Mouse (Mus musculus) olfactory bulb, adult 2 months (tissue): ENCODE measurements around the gene Fyb2. TPM values are rescaled to one million over a fixed set of nuclear protein-coding genes. Genes with fewer than 3 reads are reported as not detected.

ENCODE experiments used
- H3K27ac ChIP-seq: fragments of 200-500 bp; 2 replicates; pipeline ENCODE4 v1.5.1; 2012; ENCODE audit warnings: low read depth, low read length; ENCODE audit not compliant: insufficient read depth
- H3K4me1 ChIP-seq: fragments of 200-500 bp; 2 replicates; pipeline ENCODE4 v1.6.1; 2012; ENCODE audit warnings: low read length; ENCODE audit not compliant: control insufficient read depth, insufficient read depth
- H3K4me3 ChIP-seq: fragments of 200-500 bp; 2 replicates; pipeline ENCODE4 v1.5.1; 2012; ENCODE audit warnings: mild to moderate bottlenecking, low read depth, low read length, moderate library complexity; ENCODE audit not compliant: insufficient read depth
- CTCF ChIP-seq: fragments of 200-500 bp; IDR thresholded peaks from 2 replicates; pipeline ENCODE4 v1.5.1; 2012; ENCODE audit warnings: low read depth, mild to moderate bottlenecking, low read length, moderate library complexity; ENCODE audit not compliant: insufficient read depth
- POLR2A ChIP-seq: fragments of 200-500 bp; IDR thresholded peaks from 2 replicates; pipeline ENCODE4 v1.6.1; 2012; ENCODE audit warnings: mild to moderate bottlenecking, low read depth, low read length, moderate library complexity; ENCODE audit not compliant: insufficient read depth
- WGBS: fragments of 180-500 bp; shearing (Covaris S2); methylation state at CpG from one replicate; pipeline ENCODE4 v1.1.7; 2018; 5-methylcytosine and 5-hydroxymethylcytosine counted together
- polyA plus RNA-seq: library from polyadenylated mRNA; stranded (reverse); fragments of >200 nt; gene quantifications from 2 replicates; pipeline ENCODE4 v1.2.4, GENCODE M21; 2012; ENCODE audit warnings: low replicate concordance; ENCODE audit not compliant: missing spikeins, insufficient read depth, insufficient read length

The Fyb2 gene
- polyA plus RNA-seq, 1 experiment, result not detected

GRCm38 (mm10) chr4:104934997-104935396 is 21.7 kb downstream of the Fyb2 start:
- Histone ChIP-seq H3K27ac (no peak overlapping the region), H3K4me3 (no peak overlapping the region), H3K4me1 (no peaks in the 10 kb centered on the region)
- 87% methylated on average over 3 of the region's 3 CpGs for WGBS
- TF ChIP-seq CTCF (no peak), POLR2A (no peak)

GRCm38 (mm10) chr4:104935436-104935835 is 22.2 kb downstream of the Fyb2 start:
- 92% methylated on average over 3 of the region's 3 CpGs for WGBS
- Histone ChIP-seq H3K4me3 (no peak overlapping the region), H3K4me1 (no peaks in the 10 kb centered on the region), H3K27ac (no peak overlapping the region)
- no peak for TF ChIP-seq CTCF
- TF ChIP-seq POLR2A, result no peak

GRCm38 (mm10) chr4:104936011-104936410 is 22.8 kb downstream of the Fyb2 start:
- 85% methylated on average over 9 of the region's 9 CpGs for WGBS
- TF ChIP-seq CTCF (no peak), POLR2A (no peak)
- H3K4me3 ChIP-seq, result no peak overlapping the region
- no peak overlapping the region for H3K27ac ChIP-seq
- no peaks in the 10 kb centered on the region for H3K4me1 ChIP-seq

GRCm38 (mm10) chr4:104939535-104939934 is 26.3 kb downstream of the Fyb2 start:
- WGBS, result 92% methylated on average over 6 of the region's 6 CpGs
- no peaks in the 10 kb centered on the region for H3K4me1 ChIP-seq
- TF ChIP-seq CTCF (no peak), POLR2A (no peak)
- no peak overlapping the region for H3K27ac ChIP-seq
- no peak overlapping the region for H3K4me3 ChIP-seq

GRCm38 (mm10) chr4:104941895-104942294 is 28.6 kb downstream of the Fyb2 start:
- Histone ChIP-seq H3K4me3 (no peak overlapping the region), H3K4me1 (no peaks in the 10 kb centered on the region), H3K27ac (no peak overlapping the region)
- 90% methylated on average over 1 of the region's 1 CpGs for WGBS
- TF ChIP-seq POLR2A (no peak), CTCF (no peak)

GRCm38 (mm10) chr4:104944482-104944881 is 31.2 kb downstream of the Fyb2 start:
- Histone ChIP-seq H3K4me3 (no peak overlapping the region), H3K4me1 (no peaks in the 10 kb centered on the region), H3K27ac (no peak overlapping the region)
- WGBS, result 96% methylated on average over 1 of the region's 1 CpGs
- TF ChIP-seq CTCF, result no peak

GRCm38 (mm10) chr4:104948886-104949285 is 35.6 kb downstream of the Fyb2 start:
- Histone ChIP-seq H3K4me1 (no peaks in the 10 kb centered on the region), H3K4me3 (no peak overlapping the region), H3K27ac (no peak overlapping the region)
- 63% methylated on average over 4 of the region's 4 CpGs for WGBS
- TF ChIP-seq POLR2A (no peak), CTCF (no peak)

GRCm38 (mm10) chr4:104949304-104949703 is 36.0 kb downstream of the Fyb2 start:
- Histone ChIP-seq H3K27ac (no peak overlapping the region), H3K4me1 (no peaks in the 10 kb centered on the region), H3K4me3 (no peak overlapping the region)
- WGBS, result 42% methylated on average over 3 of the region's 3 CpGs
- TF ChIP-seq CTCF, result no peak
- no peak for TF ChIP-seq POLR2A

- no peak for TF ChIP-seq POLR2A
- TF ChIP-seq CTCF, result no peak
- 93% methylated on average over 4 of the region's 4 CpGs for WGBS
- Histone ChIP-seq H3K4me3 (no peak overlapping the region), H3K4me1 (no peaks in the 10 kb centered on the region), H3K27ac (no peak overlapping the region)
Observed at GRCm38 (mm10) chr4:104951280-104951878, 38.1 kb downstream of the Fyb2 start.

GRCm38 (mm10) chr4:104956691-104957090 is 43.4 kb downstream of the Fyb2 start:
- TF ChIP-seq CTCF (no peak), POLR2A (no peak)
- Histone ChIP-seq H3K27ac (no peak overlapping the region), H3K4me3 (no peak overlapping the region), H3K4me1 (peaks cover 4% of the 10 kb centered on the region; the same call in 1 of the 2 replicates)
- 31% methylated on average over 7 of the region's 7 CpGs for WGBS
